Mouse (Mus musculus) spleen, adult 12 weeks (tissue): ENCODE data around the gene Fcrl5.
"Not testable (repeated sequence)": the region's sequence is repeated elsewhere in the genome, so short reads cannot be mapped to it uniquely, and the experiment has no call there.

Source experiments
- DNase-seq: peaks from one replicate; pipeline ENCODE4 v3.0.0; 2022; ENCODE audit warnings: low spot score

The Fcrl5 gene

DNA sequence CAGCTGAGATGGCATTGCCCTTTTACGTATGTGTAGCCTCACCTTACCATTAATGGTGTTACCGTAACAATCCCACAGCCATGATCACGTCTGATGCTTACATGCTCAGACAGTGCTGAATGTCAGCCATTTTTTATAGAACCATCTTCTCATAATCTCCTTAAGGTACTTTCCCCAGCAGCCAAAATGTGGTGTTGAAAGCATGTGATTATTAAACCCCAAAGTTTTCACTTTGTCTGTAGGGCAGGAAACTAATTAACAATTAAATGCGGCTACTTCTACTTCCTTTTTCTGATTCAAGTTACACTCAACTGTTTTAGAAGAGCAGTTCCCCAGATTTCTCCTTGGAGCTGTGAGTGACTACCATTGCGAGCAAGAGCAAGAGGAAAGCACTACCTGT is at the start of gene Fcrl5:
Gene Fcrl5 (plus strand): TSS at position 295 of the 400 bp plus-strand sequence.
- DNase-seq = no peak

DNA sequence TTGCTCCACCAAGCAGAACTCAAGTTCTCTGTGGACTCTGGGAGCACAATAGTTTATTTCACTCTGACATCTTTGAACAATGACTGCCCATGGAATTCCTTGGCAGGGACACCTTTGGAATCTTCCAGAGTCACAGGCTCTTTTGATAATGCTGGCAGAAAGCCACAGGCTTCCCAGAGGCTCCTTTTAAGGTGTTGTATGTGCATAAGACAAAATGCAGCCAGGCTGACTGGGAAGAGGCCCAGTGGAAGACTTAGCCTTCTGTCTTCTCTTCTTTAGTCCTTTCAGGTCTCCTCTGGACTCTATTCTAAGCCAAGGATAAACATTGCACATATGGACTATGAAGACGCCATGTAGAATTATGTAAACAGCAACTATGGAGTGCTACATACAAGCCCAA is 44.6 kb upstream of the Fcrl5 start:
- no peak for DNase-seq

DNA sequence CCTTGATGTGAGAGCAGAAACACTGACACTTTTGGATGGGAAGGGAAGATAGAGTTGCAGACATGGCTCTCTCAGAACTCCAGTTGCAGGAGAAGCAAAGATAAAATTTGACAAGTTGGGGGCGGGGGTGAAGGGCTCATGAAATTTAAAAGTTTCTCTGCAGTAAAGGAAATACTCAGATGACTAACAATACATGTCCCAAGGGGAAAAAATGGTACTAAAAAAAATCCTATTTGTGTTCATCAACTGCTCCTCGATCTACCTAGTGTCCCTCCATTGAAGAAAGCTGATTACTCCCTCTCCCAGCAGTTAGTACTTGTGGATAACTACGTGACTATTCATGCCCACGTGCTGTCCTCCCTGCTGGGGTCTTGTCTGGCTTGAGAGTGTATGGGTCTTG is 36.8 kb upstream of the Fcrl5 start:
- DNase-seq = no peak

DNA sequence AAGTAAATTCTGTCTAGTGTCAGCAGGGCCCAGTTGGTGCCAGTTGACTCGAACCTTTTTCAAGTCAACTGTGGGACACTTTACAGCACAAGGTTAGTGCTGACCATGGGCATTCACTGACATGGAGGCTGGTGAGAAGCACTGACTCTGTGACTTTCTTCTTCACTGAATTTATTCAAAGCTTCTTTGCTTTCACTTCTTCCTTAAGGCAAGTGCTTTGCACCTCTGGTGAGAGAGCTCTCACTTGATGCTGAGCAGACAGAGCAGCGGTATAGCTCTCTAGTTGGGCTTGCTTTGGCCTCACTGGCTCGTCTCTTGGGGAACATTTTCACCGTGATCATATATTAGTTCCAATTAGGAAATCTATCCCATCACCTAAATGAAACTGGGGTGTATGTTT is 35.7 kb upstream of the Fcrl5 start:
- DNase-seq = no peak

DNA sequence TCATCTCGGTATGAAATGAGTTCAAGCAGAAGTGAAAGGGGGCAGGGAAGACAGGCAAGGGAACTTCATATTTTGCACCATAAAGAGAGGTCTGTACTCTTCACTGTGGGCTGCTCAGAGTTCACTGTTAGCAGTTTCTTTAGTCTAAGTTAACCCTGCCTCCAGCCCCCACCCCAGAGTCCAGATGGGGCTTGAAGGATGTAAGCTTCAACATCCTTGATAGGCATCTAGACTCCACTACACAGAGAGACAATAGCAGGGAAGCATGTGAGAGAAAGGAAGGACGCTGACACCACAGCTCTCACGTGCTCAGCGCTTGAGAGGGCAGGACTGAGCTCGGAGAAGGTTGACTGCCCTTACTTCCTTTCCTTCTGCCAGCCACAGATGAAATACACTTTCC is 34.3 kb upstream of the Fcrl5 start:
- DNase-seq = peak; percentile 15

DNA sequence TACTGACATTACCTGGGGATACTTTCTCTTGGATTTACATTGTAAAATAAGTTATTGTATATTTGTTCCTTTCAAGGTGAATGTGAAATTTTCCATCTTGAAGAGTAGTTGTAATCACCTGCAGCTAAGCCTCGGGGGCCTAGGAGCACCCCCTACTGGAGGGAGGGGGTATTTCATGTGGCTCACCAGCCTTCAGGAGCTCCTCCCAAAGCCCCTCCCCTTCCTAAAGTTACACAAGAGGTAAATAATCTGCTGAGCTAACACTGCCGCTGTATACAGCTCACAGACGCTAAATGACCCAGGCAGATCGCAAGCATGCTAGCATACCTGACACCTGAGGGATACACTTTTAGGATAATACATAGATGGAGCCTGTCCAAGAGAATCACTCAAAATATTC is 27.4 kb upstream of the Fcrl5 start:
- no peak for DNase-seq

DNA sequence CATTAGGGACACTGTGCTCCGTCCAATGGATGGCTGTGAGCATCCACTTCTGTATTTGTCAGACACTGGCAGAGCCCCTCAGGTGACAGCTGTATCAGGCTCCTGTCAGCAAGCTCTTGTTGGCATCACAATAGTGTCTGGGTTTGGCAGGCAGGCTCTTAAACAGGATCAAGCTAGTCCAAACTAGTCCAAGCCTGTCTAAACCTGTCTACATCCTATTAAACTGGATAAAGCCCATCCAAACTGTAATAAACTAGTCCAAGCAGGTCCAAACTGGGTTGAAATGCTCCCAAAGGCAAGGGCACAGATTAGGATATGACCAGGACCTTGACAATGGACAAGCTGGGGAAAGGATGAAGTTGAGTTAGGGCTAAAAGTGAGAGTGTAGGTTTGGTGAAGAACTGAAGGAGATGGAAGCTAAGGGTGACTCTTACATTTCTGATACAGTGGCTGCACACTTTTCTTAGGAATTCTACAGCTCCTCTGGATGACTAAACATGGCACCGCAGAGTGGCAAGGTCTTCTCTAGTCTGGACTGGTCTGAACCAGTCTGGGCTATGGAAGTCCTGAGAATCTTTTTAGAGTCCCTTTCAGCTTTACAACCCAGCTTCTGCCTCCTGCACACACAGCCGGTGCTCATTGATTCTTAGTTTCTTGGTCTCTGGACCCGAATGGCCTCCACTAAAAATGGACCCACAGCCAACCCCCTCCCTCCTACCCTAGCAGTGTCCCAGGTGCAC is 26.2 kb upstream of the Fcrl5 start:
- DNase-seq = no peak

DNA sequence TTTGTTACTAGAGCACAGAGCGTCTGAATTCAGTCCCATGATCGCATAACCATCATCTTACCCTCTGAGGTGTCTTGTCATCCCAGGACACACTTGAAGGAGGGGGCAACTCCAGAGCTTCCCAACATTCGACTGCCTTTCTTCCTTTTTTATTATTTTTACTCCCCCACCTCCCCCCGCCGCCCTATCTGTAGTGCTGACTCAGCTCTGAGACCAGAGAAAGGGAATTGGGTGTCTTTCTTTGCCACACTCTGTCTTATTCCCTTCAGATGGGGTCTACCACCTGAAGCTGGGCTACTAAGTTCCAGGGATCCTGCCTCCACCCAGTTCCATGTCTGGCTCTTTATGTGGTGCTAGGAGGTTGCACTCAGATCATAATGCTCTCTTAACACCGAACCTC is 25.0 kb upstream of the Fcrl5 start:
- DNase-seq = no peak

DNA sequence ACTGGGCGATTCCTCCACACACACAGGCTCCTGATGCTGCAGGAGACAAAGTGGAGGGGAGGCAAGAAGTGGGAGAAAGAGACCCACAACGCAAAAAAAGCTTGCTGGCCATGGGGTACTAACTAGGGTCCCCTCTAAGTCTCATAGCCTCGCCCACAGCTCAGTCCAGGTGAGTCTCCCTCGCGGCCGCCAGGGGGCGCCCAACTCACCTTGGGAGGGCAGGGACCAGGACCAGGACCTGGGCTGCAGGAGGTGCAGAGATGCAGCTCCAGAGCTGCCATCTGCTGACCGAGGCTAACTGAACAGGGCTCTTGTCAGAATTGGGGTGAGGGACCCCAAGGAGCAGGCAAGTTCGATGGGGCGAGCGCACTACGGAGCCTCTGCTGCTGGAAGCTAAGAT is 24.4 kb upstream of the Fcrl5 start:
- no peak for DNase-seq

DNA sequence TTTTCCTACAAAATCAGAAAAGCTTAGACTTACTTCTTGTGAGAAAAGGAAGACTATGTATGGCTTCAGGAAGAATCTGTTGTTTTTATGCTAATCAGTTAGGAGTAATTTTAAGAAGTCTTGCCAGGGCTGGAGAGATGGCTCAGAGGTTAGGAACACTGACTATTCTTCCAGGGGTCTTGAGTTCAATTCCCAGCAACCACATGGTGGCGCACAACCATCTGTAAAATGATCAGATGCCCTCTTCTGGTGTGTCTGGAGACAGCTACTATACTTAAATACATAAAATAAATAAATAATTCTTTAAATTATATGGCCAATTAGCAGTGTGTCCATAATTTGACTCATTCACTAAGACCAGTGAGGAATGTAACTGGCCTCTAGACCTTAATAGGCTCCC is 14.9 kb upstream of the Fcrl5 start:
- DNase-seq = no peak

DNA sequence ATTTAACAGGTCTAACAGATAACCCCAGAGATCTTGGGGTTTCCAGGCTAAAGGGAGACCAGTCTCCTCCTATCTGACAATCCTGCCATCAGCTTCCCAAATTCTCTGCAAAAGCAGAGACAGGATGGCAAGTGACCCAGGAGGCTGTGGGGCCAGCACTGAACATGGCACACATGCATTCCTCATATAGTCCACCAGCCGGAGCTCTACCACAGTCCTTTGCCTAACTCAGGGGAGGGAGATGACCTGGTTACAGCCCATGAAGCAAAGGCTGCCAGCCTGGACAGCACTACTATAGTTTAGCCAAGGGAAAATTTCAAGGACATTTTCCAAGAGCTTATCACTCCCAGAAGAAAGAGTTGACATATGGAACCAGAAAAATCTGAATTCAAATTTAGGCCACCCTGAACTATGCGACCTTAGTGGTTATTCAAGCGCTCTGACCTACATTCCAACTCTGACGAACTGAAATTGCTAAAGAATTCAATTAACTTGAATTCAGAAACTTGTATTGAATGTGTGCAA is 13.1 kb upstream of the Fcrl5 start:
- no peak for DNase-seq

DNA sequence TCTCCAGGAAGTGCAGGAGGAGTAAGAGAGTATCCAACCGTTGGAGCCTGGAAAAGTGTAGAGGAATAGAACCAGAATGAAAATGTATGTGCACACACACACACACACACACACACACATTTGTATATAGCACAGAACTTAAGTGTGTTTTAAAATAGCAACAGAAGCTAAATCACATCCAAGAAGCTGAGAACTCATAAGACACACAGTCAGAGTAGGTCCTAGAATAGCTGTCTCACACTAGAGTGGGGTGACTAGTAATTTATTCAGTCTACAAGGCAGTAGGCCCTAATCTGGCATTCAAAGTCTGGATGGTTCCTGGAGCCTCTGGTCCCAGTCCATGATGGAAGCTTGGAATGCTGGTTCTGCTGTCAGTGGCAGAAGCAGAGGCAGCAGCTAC is 5.0 kb downstream of the Fcrl5 start:
- no peak for DNase-seq

DNA sequence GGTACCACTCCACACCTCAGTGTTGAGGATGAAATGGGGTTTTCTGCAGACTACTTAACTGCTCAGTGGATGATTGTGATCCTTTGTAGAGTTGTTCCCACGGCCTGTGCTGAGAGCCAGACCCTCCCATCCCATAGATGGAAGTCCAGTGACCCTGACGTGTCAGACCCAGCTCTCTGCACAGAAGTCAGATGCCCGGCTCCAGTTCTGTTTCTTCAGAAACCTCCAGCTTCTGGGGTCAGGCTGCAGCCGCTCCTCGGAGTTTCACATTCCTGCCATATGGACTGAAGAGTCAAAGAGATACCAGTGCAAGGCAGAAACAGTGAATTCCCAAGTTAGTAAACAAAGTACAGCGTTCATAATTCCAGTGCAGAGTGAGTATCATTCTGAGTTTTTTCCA is 8.4 kb downstream of the Fcrl5 start:
- DNase-seq = no peak

DNA sequence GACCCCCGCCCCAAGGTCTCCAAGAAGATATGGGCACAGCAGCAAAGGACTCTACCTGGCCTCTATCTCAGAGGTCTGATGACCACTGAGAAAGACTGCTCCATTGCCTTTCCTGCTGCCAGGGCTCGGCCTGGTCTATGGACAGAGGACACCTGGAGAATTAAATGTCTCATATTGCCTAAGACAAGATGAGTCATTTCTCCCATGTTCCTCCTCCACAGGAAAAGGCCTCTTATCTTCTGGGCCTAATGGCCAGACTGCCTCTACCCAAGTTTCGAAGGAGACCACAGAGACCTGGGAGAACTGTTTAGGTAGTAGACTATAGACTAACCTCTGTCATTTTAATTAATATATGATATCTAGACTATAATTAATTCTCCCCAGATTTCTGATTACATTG is 29.9 kb downstream of the Fcrl5 start:
- DNase-seq = no peak

DNA sequence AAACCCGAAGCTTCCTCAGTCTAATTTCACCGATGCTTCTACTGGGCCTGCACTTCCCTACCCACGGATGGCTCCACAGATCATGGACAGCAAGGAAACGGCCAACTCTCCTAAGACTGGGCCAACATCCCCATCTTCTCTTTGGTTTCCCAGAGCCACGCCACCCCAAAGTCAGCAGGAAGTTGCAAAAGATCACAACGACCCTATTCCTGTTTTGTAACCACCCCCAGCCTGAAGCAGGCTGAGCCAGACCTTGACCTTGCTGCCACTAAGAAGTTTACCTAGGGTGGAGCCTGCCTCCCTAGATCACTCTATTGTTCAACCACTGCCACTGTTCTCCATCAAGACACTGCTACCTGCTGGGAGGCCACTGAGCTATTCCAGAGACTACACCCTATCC is 31.4 kb downstream of the Fcrl5 start:
- no peak for DNase-seq

DNA sequence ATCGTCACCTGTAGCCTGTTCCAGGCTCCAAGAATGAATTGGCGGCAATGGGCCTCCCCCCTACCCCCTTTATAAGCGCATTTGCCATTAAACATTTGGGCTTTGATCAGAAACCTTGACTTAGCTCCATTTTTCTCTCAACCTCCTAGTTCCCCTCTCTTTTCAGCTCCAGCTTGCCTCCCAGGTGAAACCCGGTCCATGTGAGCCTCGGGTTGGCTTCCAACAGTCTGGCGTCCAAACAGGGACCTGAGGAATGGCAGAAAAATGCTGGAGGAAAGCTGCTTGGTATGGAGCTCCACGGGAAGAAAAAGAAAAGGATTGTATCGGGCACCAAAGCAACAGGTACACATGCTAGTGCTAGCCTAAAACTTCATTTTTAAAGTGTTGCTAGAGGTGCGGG is 31.8 kb downstream of the Fcrl5 start:
- no peak for DNase-seq

DNA sequence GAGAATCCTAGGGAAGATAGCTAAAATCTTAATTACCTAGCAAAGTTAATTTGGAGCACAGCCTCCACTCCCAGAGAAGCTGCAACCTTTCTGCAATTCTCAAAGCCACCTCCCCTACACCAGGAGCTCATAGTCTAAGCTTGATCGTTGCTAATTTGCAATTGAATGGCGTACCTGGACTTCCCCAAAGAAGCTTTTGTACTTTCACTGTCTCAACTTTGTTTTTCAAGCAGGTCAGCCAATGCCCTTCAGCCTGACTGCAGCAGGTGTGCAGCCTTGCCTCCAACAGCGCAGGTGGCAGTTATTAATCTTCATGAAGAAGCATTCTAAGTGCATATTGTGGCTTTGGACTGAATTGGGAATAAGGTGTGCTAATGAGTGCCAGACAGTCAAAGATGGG is 42.4 kb downstream of the Fcrl5 start:
- DNase-seq = not testable (repeated sequence)

DNA sequence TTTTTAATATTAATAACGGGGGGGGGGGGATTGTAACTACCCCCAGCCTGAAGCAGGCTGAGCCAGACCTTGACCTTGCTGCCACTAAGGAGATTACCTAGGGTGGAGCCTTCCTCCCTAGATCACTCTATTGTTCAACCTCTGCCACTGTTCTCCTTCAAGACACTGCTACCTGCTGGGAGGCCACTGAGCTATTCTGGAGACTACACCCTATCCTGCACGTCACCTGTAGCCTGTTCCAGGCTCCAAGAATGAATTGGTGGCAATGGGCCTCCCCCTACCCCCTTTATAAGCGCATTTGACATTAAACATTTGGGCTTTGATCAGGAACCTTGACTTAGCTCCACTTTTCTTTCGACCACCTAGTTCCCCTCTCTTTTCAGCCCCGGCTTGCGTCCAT is 43.0 kb downstream of the Fcrl5 start:
- DNase-seq = not testable (repeated sequence)

DNA sequence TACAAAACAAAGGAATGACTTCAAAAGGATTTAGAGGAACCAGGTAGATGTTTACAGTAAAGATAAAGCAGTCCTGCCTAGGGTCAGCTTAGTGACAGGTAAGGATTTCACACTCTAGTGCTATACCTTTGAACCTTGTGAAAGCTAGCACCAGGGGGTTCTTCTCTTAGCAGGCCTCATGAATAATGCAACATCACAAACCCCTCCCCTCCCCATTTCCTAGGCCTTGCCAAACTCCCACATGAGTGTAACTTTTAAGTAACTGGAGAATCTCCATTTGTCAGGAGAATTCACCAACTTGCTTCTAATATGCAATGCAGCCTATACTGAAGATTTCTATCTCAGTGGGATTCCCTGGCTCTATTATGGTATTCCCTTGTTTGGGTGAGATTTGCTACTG is 43.7 kb downstream of the Fcrl5 start:
- DNase-seq = not testable (repeated sequence)

DNA sequence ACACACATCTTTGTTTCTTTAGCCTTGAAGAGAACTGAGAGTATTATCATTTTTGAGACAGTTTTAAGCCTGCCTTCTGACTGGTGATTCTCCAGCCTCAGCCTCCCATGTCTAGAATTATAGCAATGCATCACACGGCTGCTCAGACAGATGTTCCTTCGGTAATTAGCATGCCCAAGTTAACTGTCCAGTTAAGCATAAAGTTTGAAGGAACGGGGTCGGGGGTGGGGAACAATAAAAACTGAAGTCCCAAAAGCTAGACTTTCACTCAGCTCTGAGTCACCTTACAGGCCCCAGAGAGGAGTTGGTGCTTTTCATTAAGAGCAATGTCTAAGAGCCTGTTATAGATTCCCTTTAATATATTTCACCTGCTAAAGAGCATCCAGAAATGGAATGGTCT is 51.8 kb downstream of the Fcrl5 start:
- DNase-seq = no peak

DNA sequence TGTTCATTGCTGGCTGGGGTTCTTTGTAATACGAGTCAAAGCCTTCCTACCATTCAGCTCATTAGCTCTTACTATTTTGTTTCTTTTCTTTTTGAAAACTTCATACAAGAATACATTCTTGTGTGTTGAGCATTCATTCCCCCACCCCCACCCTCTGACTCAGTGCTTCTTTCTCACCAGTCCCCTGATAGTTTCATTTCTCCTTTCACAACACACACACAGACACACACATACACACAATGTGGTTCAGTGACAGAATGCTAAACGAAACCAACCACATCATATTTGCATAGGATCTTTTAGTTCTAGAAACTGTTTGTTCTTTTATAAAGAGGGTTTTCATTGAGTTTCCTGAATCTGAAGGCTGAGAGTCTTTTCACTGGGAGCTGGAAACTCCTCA is 52.3 kb downstream of the Fcrl5 start:
- DNase-seq = no peak

DNA sequence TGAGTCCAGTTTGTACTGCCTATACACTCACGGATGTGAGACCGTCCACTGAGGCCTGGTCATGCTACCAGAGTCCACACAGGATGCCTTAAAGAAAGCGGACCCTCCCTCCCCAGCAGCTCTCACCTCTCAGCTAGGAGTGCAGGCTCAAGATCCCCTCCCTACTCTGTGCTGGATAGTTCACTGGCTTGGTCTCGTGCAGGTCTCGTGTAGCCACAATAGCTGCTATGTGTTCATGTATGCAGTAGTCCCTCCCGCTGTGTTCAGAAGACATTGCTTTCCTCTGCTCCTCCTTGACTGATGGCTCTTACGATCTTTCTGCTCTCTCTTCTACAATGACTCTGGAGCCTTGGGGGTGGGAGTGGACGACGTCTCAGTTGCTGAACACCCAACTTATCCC is 62.7 kb downstream of the Fcrl5 start:
- DNase-seq = no peak

DNA sequence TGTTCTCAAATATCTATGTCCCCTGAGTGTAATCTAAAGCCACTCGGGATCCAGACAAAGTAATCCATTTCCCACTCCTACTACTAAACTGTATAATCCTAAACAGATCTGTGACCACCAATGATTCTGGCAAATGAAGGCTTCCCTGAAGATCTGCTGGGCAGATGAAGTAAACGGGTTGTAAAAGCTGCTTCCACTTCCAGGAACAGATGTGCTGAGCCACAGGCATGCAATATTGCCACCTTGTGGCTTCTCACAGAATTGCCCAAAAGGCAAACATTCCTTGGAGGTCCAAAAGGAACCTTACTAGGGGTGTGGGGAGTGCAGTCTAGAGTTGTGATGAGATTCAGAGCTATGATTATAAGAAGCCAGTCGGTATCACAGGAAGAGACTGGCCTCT is 63.5 kb downstream of the Fcrl5 start:
- peak; percentile 32 for DNase-seq
